Mouse (Mus musculus) kidney, embryonic 15.5 days (tissue): ENCODE data around the gene Sprr2i. TPM values are rescaled to one million over a fixed set of nuclear protein-coding genes. Genes with fewer than 3 reads are reported as not detected.
A peak's percentile ranks its signal among the peaks of the same experiment; 100 is the strongest.

Experiments
- ATAC-seq: fragments of 200-750 bp; cut with Nextera tagmentation; replicated peaks from 2 replicates; pipeline ENCODE4 v1.8.0; 2017; ENCODE audit warnings: moderate TSS enrichment; ENCODE audit not compliant: low FRiP score
- H3K27ac ChIP-seq: fragments of 300-500 bp; sonication (generic); 2 replicates; pipeline ENCODE4 v1.5.1; 2015; ENCODE audit warnings: mild to moderate bottlenecking, inconsistent platforms
- H3K27me3 ChIP-seq: fragments of 300-500 bp; sonication (generic); 2 replicates; pipeline ENCODE4 v1.6.1; 2015; ENCODE audit warnings: inconsistent platforms
- H3K36me3 ChIP-seq: fragments of 300-500 bp; sonication (generic); 2 replicates; pipeline ENCODE4 v1.6.1; 2015; ENCODE audit warnings: inconsistent platforms
- H3K4me1 ChIP-seq: fragments of 300-500 bp; sonication (generic); 2 replicates; pipeline ENCODE4 v1.6.1; 2015; ENCODE audit warnings: inconsistent platforms
- H3K4me2 ChIP-seq: fragments of 300-500 bp; sonication (generic); 2 replicates; pipeline ENCODE4 v1.6.1; 2015; ENCODE audit warnings: moderate library complexity, mild to moderate bottlenecking, inconsistent platforms
- H3K4me3 ChIP-seq: fragments of 300-500 bp; sonication (generic); replicated peaks from 2 replicates; pipeline ENCODE4 v1.5.1; 2015; ENCODE audit warnings: mild to moderate bottlenecking, inconsistent platforms
- H3K9ac ChIP-seq: fragments of 300-500 bp; sonication (generic); 2 replicates; pipeline ENCODE4 v1.6.1; 2015; ENCODE audit warnings: mild to moderate bottlenecking, inconsistent platforms
- H3K9me3 ChIP-seq: fragments of 300-500 bp; sonication (generic); replicated peaks from 2 replicates; pipeline ENCODE4 v1.6.1; 2016; ENCODE audit warnings: inconsistent platforms
- WGBS: fragments of 180-500 bp; shearing (Covaris S2); methylation state at CpG from one replicate; pipeline ENCODE4 v1.1.7; 2015; ENCODE audit warnings: mixed read lengths; 5-methylcytosine and 5-hydroxymethylcytosine counted together
- polyA plus RNA-seq: library from polyadenylated mRNA; unstranded; fragments of >200 nt; fragmentation: Nextera tagmentation; extraction: Ambion mirVana; gene quantifications from 2 replicates; pipeline ENCODE4 v1.2.1, GENCODE M21; 2015

The Sprr2i gene
- not detected in 2 replicates for polyA plus RNA-seq

GRCm38 (mm10) chr3:92407691-92408090 lies at the start of gene Sprr2i:
Gene Sprr2i (plus strand): TSS chr3:92407991.
- Histone ChIP-seq H3K36me3 (no peaks in the 10 kb centered on the region), H3K27ac (no peak within 1 kb of the TSS), H3K9ac (no peak within 1 kb of the TSS), H3K4me3 (no peak within 1 kb of the TSS), H3K4me1 (no peaks in the 10 kb centered on the region), H3K9me3 (no peaks in the 10 kb centered on the region), H3K27me3 (no peaks in the 10 kb centered on the region), H3K4me2 (no peak within 1 kb of the TSS)
- no peak for ATAC-seq
- WGBS, result 96% methylated on average over 2 of the region's 2 CpGs

- no peaks in the 10 kb centered on the region for H3K27me3 ChIP-seq
- H3K9ac ChIP-seq, result no peak overlapping the region
- no peaks in the 10 kb centered on the region for H3K36me3 ChIP-seq
- no peak overlapping the region for H3K4me3 ChIP-seq
- no peak overlapping the region for H3K4me2 ChIP-seq
- H3K4me1 ChIP-seq, result no peaks in the 10 kb centered on the region
- no peak overlapping the region for H3K27ac ChIP-seq
- peak; percentile 90 for ATAC-seq
- H3K9me3 ChIP-seq, result peaks cover 6% of the 10 kb centered on the region; the same call in 1 of the 2 replicates
These were observed 46.2 kb upstream of the Sprr2i start for GRCm38 (mm10) chr3:92361619-92362018.

- 62% methylated on average over 3 of the region's 3 CpGs for WGBS
- no peak for ATAC-seq
- H3K9me3 ChIP-seq, result no peaks in the 10 kb centered on the region
- H3K27me3 ChIP-seq, result no peaks in the 10 kb centered on the region
- no peak within 1 kb of the TSS for H3K4me3 ChIP-seq
- H3K9ac ChIP-seq, result no peak within 1 kb of the TSS
- H3K27ac ChIP-seq, result no peak within 1 kb of the TSS
- no peaks in the 10 kb centered on the region for H3K36me3 ChIP-seq
- H3K4me1 ChIP-seq, result no peaks in the 10 kb centered on the region
- H3K4me2 ChIP-seq, result no peak within 1 kb of the TSS
These were observed 42.9 kb upstream of the Sprr2i start, which contains the start of gene Sprr2f for GRCm38 (mm10) chr3:92364887-92365286. Gene Sprr2f (plus strand): TSS chr3:92365187.

- Histone ChIP-seq H3K4me2 (no peak overlapping the region), H3K4me1 (no peaks in the 10 kb centered on the region), H3K9me3 (no peaks in the 10 kb centered on the region), H3K9ac (no peak overlapping the region), H3K4me3 (no peak overlapping the region), H3K27me3 (no peaks in the 10 kb centered on the region), H3K27ac (no peak overlapping the region), H3K36me3 (no peaks in the 10 kb centered on the region)
- 80% methylated on average over 2 of the region's 2 CpGs for WGBS
- ATAC-seq, result no peak
These were observed 34.2 kb upstream of the Sprr2i start for GRCm38 (mm10) chr3:92373613-92374012.

GRCm38 (mm10) chr3:92385385-92385784 lies 22.4 kb upstream of the Sprr2i start, which contains the start of gene Sprr2h:
Gene Sprr2h (plus strand): TSS chr3:92385685.
- no peak within 1 kb of the TSS for H3K27ac ChIP-seq
- no peaks in the 10 kb centered on the region for H3K36me3 ChIP-seq
- no peaks in the 10 kb centered on the region for H3K4me1 ChIP-seq
- no peak within 1 kb of the TSS for H3K4me2 ChIP-seq
- H3K27me3 ChIP-seq, result no peaks in the 10 kb centered on the region
- WGBS, result 86% methylated on average over 1 of the region's 1 CpGs
- ATAC-seq, result no peak
- no peak within 1 kb of the TSS for H3K4me3 ChIP-seq
- H3K9ac ChIP-seq, result no peak within 1 kb of the TSS
- H3K9me3 ChIP-seq, result no peaks in the 10 kb centered on the region

GRCm38 (mm10) chr3:92394301-92394700 lies 13.5 kb upstream of the Sprr2i start:
- H3K27ac ChIP-seq, result no peak overlapping the region
- H3K4me3 ChIP-seq, result no peak overlapping the region
- no peaks in the 10 kb centered on the region for H3K9me3 ChIP-seq
- no peak overlapping the region for H3K4me2 ChIP-seq
- no peaks in the 10 kb centered on the region for H3K27me3 ChIP-seq
- WGBS, result 45% methylated on average over 1 of the region's 1 CpGs
- H3K9ac ChIP-seq, result no peak overlapping the region
- ATAC-seq, result no peak
- H3K4me1 ChIP-seq, result no peaks in the 10 kb centered on the region
- no peaks in the 10 kb centered on the region for H3K36me3 ChIP-seq

- H3K4me2 ChIP-seq, result no peak within 1 kb of the TSS
These were observed 10.0 kb downstream of the Sprr2i start, which contains the start of gene Sprr2j-ps for GRCm38 (mm10) chr3:92417782-92418181. Gene Sprr2j-ps (plus strand): TSS chr3:92418082.

GRCm38 (mm10) chr3:92429323-92429722 lies 21.5 kb downstream of the Sprr2i start, which contains the start of gene Gm9774:
Gene Gm9774 (minus strand): TSS chr3:92429423.
- no peak within 1 kb of the TSS for H3K27ac ChIP-seq
- no peak within 1 kb of the TSS for H3K4me2 ChIP-seq
- no peaks in the 10 kb centered on the region for H3K9me3 ChIP-seq
- no peaks in the 10 kb centered on the region for H3K27me3 ChIP-seq
- H3K4me1 ChIP-seq, result no peaks in the 10 kb centered on the region
- no peak for ATAC-seq
- no peaks in the 10 kb centered on the region for H3K36me3 ChIP-seq
- 94% methylated on average over 6 of the region's 6 CpGs for WGBS
- no peak within 1 kb of the TSS for H3K9ac ChIP-seq
- H3K4me3 ChIP-seq, result no peak within 1 kb of the TSS

More at GRCm38 (mm10) chr3:92417782-92418181, 10.0 kb downstream of the Sprr2i start, which contains the start of gene Sprr2j-ps:
- no peaks in the 10 kb centered on the region for H3K9me3 ChIP-seq
- no peaks in the 10 kb centered on the region for H3K36me3 ChIP-seq
- H3K4me3 ChIP-seq, result no peak within 1 kb of the TSS
- no peak for ATAC-seq
- no peak within 1 kb of the TSS for H3K9ac ChIP-seq
- no peak within 1 kb of the TSS for H3K27ac ChIP-seq
- H3K27me3 ChIP-seq, result no peaks in the 10 kb centered on the region
- 86% methylated on average over 2 of the region's 2 CpGs for WGBS
- H3K4me1 ChIP-seq, result no peaks in the 10 kb centered on the region

GRCm38 (mm10) chr3:92432282-92432681 lies 24.5 kb downstream of the Sprr2i start, which contains the start of gene Sprr2k:
Gene Sprr2k (plus strand): TSS chr3:92432582.
- Histone ChIP-seq H3K36me3 (no peaks in the 10 kb centered on the region), H3K27ac (no peak within 1 kb of the TSS), H3K27me3 (no peaks in the 10 kb centered on the region), H3K9ac (no peak within 1 kb of the TSS), H3K4me2 (no peak within 1 kb of the TSS), H3K4me3 (no peak within 1 kb of the TSS), H3K9me3 (no peaks in the 10 kb centered on the region), H3K4me1 (no peaks in the 10 kb centered on the region)
- ATAC-seq, result no peak
- WGBS, result 82% methylated on average over 2 of the region's 2 CpGs

GRCm38 (mm10) chr3:92438689-92439088 lies 30.9 kb downstream of the Sprr2i start, which contains the start of gene Sprr1b:
Gene Sprr1b (minus strand): TSS chr3:92438789.
- no peaks in the 10 kb centered on the region for H3K27me3 ChIP-seq
- H3K4me3 ChIP-seq, result no peak within 1 kb of the TSS
- H3K9ac ChIP-seq, result no peak within 1 kb of the TSS
- H3K4me2 ChIP-seq, result no peak within 1 kb of the TSS
- ATAC-seq, result no peak
- no peak within 1 kb of the TSS for H3K27ac ChIP-seq
- H3K9me3 ChIP-seq, result no peaks in the 10 kb centered on the region
- WGBS, result 96% methylated on average over 3 of the region's 3 CpGs
- no peaks in the 10 kb centered on the region for H3K4me1 ChIP-seq
- no peaks in the 10 kb centered on the region for H3K36me3 ChIP-seq

- 87% methylated on average over 3 of the region's 3 CpGs for WGBS
- H3K4me3 ChIP-seq, result no peak overlapping the region
- H3K36me3 ChIP-seq, result no peaks in the 10 kb centered on the region
These were observed 32.4 kb downstream of the Sprr2i start for GRCm38 (mm10) chr3:92440177-92440576.

GRCm38 (mm10) chr3:92455151-92455550 lies 47.4 kb downstream of the Sprr2i start:
- no peaks in the 10 kb centered on the region for H3K9me3 ChIP-seq
- ATAC-seq, result no peak
- no peaks in the 10 kb centered on the region for H3K4me1 ChIP-seq
- no peak overlapping the region for H3K4me2 ChIP-seq
- WGBS, result 84% methylated on average over 5 of the region's 5 CpGs
- H3K27me3 ChIP-seq, result no peaks in the 10 kb centered on the region
- no peak overlapping the region for H3K9ac ChIP-seq
- no peak overlapping the region for H3K27ac ChIP-seq
- H3K4me3 ChIP-seq, result no peak overlapping the region
- H3K36me3 ChIP-seq, result no peaks in the 10 kb centered on the region

More at GRCm38 (mm10) chr3:92440177-92440576, 32.4 kb downstream of the Sprr2i start:
- no peak overlapping the region for H3K4me2 ChIP-seq
- no peaks in the 10 kb centered on the region for H3K4me1 ChIP-seq
- no peak overlapping the region for H3K9ac ChIP-seq
- no peaks in the 10 kb centered on the region for H3K9me3 ChIP-seq
- H3K27ac ChIP-seq, result no peak overlapping the region
- no peaks in the 10 kb centered on the region for H3K27me3 ChIP-seq
- no peak for ATAC-seq

GRCm38 (mm10) chr3:92458620-92459019 lies 50.8 kb downstream of the Sprr2i start, which contains the start of gene Sprr3:
Gene Sprr3 (minus strand): TSS chr3:92458720.
- Histone ChIP-seq H3K4me2 (no peak within 1 kb of the TSS), H3K27ac (no peak within 1 kb of the TSS), H3K9me3 (no peaks in the 10 kb centered on the region), H3K4me3 (no peak within 1 kb of the TSS), H3K9ac (no peak within 1 kb of the TSS), H3K27me3 (no peaks in the 10 kb centered on the region), H3K4me1 (no peaks in the 10 kb centered on the region), H3K36me3 (no peaks in the 10 kb centered on the region)
- 51% methylated on average over 2 of the region's 2 CpGs for WGBS
- ATAC-seq, result no peak
